Mouse (Mus musculus) C2C12 (cell line): ENCODE measurements around the gene Kpna6. TPM values are rescaled to one million over a fixed set of nuclear protein-coding genes. Genes with fewer than 3 reads are reported as not detected.

Source experiments
- H3K27me3 ChIP-seq: one replicate; pipeline ENCODE4 v1.6.1; 2011; ENCODE audit not compliant: control insufficient read depth, insufficient read depth, insufficient read length
- H3K36me3 ChIP-seq: one replicate; pipeline ENCODE4 v1.6.1; 2011; ENCODE audit not compliant: control insufficient read depth, insufficient read depth
- H3K4me3 ChIP-seq: one replicate; pipeline ENCODE4 v1.5.1; 2011; ENCODE audit warnings: mild to moderate bottlenecking, control low read depth; ENCODE audit not compliant: poor library complexity, insufficient read depth, severe bottlenecking
- H3K79me2 ChIP-seq: one replicate; pipeline ENCODE4 v1.6.1; 2011; ENCODE audit not compliant: control insufficient read depth, insufficient read depth
- H3K79me3 ChIP-seq: one replicate; pipeline ENCODE4 v1.6.1; 2011; ENCODE audit warnings: low read depth, control low read depth
- H3ac ChIP-seq: one replicate; pipeline ENCODE3; 2011; ENCODE audit warnings: low read depth; ENCODE audit not compliant: control insufficient read depth, insufficient read length
- CEBPB ChIP-seq: IDR thresholded peaks from one replicate; pipeline ENCODE4 v1.6.1; 2011; ENCODE audit warnings: low read depth, mild to moderate bottlenecking, control low read depth, moderate library complexity
- CTCF ChIP-seq: IDR thresholded peaks from one replicate; pipeline ENCODE4 v1.5.1; 2011; ENCODE audit not compliant: control insufficient read depth, insufficient read depth, insufficient read length
- FOSL1 ChIP-seq: IDR thresholded peaks from one replicate; pipeline ENCODE4 v1.8.0; 2011; ENCODE audit warnings: mild to moderate bottlenecking, low read length; ENCODE audit not compliant: poor library complexity, insufficient read depth, severe bottlenecking
- MAX ChIP-seq: IDR thresholded peaks from one replicate; pipeline ENCODE4 v1.6.1; 2011; ENCODE audit warnings: mild to moderate bottlenecking, control low read depth
- MYOD1 ChIP-seq: IDR thresholded peaks from one replicate; pipeline ENCODE4 v1.6.1; 2011; ENCODE audit warnings: low read depth; ENCODE audit not compliant: control insufficient read depth, insufficient read length
- MYOG ChIP-seq: IDR thresholded peaks from one replicate; pipeline ENCODE4 v1.6.1; 2011; ENCODE audit not compliant: control insufficient read depth, insufficient read length; ENCODE audit errors: extremely low read depth
- USF1 ChIP-seq: IDR thresholded peaks from one replicate; pipeline ENCODE4 v1.6.1; 2011; ENCODE audit warnings: low read depth, mild to moderate bottlenecking, control low read depth, moderate library complexity
- polyA plus RNA-seq: library from polyadenylated mRNA; unstranded; fragments of >200 nt; fragmentation: generic; extraction: Trizol; gene quantifications from one replicate; pipeline ENCODE4 v1.2.1, GENCODE M21; 2012; ENCODE audit warnings: missing spikeins

The Kpna6 gene
- polyA plus RNA-seq, 1 experiment = 23.9 TPM

GRCm38 (mm10) chr4:129645204-129645603 is 27.4 kb downstream of the Kpna6 start:
- peaks cover 51% of the 10 kb centered on the region for H3K36me3 ChIP-seq

GRCm38 (mm10) chr4:129641756-129642155 is 30.8 kb downstream of the Kpna6 start:
- H3K36me3 ChIP-seq = peaks cover 48% of the 10 kb centered on the region
- TF ChIP-seq FOSL1 (no peak), MYOD1 (peak; percentile 9)
- H3K27me3 ChIP-seq = no peaks in the 10 kb centered on the region
- H3K79me2 ChIP-seq = peaks cover 36% of the 10 kb centered on the region
- peak overlapping the region; percentile 32 for H3ac ChIP-seq
- H3K79me3 ChIP-seq = peaks cover 25% of the 10 kb centered on the region
- no peak overlapping the region for H3K4me3 ChIP-seq

More at GRCm38 (mm10) chr4:129645204-129645603, 27.4 kb downstream of the Kpna6 start:
- TF ChIP-seq MYOD1 (no peak), CEBPB (no peak), FOSL1 (no peak), CTCF (no peak), USF1 (no peak), MYOG (no peak)
- no peak overlapping the region for H3ac ChIP-seq
- no peak overlapping the region for H3K4me3 ChIP-seq
- H3K79me3 ChIP-seq = peaks cover 2% of the 10 kb centered on the region
- H3K27me3 ChIP-seq = no peaks in the 10 kb centered on the region
- peaks cover 4% of the 10 kb centered on the region for H3K79me2 ChIP-seq

- H3K36me3 ChIP-seq = peaks cover 48% of the 10 kb centered on the region
- H3K79me2 ChIP-seq = peaks cover 45% of the 10 kb centered on the region
- TF ChIP-seq USF1 (peak; percentile 33), MYOD1 (no peak)
- H3K4me3 ChIP-seq = peak within 1 kb of the TSS; percentile 53
- H3ac ChIP-seq = peak within 1 kb of the TSS; percentile 88
- peaks cover 28% of the 10 kb centered on the region for H3K79me3 ChIP-seq
- H3K27me3 ChIP-seq = no peaks in the 10 kb centered on the region
These were observed 31.7 kb downstream of the Kpna6 start, which contains the start of gene Txlna for GRCm38 (mm10) chr4:129640638-129641467. Gene Txlna, minus strand, starts transcription at chr4:129641065.

GRCm38 (mm10) chr4:129640101-129640637 is 32.4 kb downstream of the Kpna6 start:
- Histone ChIP-seq H3K4me3 (peak overlapping the region; percentile 53), H3K36me3 (peaks cover 44% of the 10 kb centered on the region), H3K27me3 (no peaks in the 10 kb centered on the region), H3K79me3 (peaks cover 28% of the 10 kb centered on the region), H3K79me2 (peaks cover 46% of the 10 kb centered on the region), H3ac (peak overlapping the region; percentile 88)
- no peak for TF ChIP-seq FOSL1
- no peak for TF ChIP-seq MYOG
- no peak for TF ChIP-seq CEBPB
- TF ChIP-seq MAX = no peak
- TF ChIP-seq USF1 = no peak
- no peak for TF ChIP-seq CTCF

- Histone ChIP-seq H3K79me2 (peaks cover 46% of the 10 kb centered on the region), H3ac (peak overlapping the region; percentile 46), H3K4me3 (no peak overlapping the region), H3K27me3 (no peaks in the 10 kb centered on the region), H3K36me3 (peaks cover 46% of the 10 kb centered on the region), H3K79me3 (peaks cover 28% of the 10 kb centered on the region)
- TF ChIP-seq USF1 (no peak), MYOG (no peak), MYOD1 (no peak), CEBPB (no peak), FOSL1 (no peak)
These were observed 33.3 kb downstream of the Kpna6 start for GRCm38 (mm10) chr4:129639221-129639620.

GRCm38 (mm10) chr4:129633852-129634251 is 38.7 kb downstream of the Kpna6 start:
- Histone ChIP-seq H3K4me3 (no peak overlapping the region), H3K36me3 (peaks cover 86% of the 10 kb centered on the region), H3ac (no peak overlapping the region), H3K79me3 (peaks cover 15% of the 10 kb centered on the region), H3K27me3 (no peaks in the 10 kb centered on the region), H3K79me2 (peaks cover 29% of the 10 kb centered on the region)
- no peak for TF ChIP-seq CTCF
- TF ChIP-seq CEBPB = no peak
- no peak for TF ChIP-seq USF1
